Mouse (Mus musculus) ovary, adult 2 months (tissue): Measurements from ENCODE around the gene Ankrd54. TPM values are rescaled to one million over a fixed set of nuclear protein-coding genes. Genes with fewer than 3 reads are reported as not detected.

Source experiments
- polyA plus RNA-seq: library from polyadenylated mRNA; depleted of rRNA; stranded (reverse); fragments of >200 nt; gene quantifications from 2 replicates; pipeline ENCODE4 v1.2.3, GENCODE M21; 2012; rRNA removed

Gene Ankrd54
- polyA plus RNA-seq: 95.6 and 99.9 TPM in 2 replicates

GRCm38 (mm10) chr15:79062376-79063159, at the start of gene Ankrd54:
Gene Ankrd54 (minus strand): TSS chr15:79062893.

GRCm38 (mm10) chr15:79108421-79109320, 46.0 kb upstream of the Ankrd54 start, which contains the start of gene Micall1:
Gene Micall1 (plus strand): TSS chr15:79108898.

GRCm38 (mm10) chr15:79074913-79075532, 12.3 kb upstream of the Ankrd54 start, which contains the start of gene Eif3l:
Gene Eif3l (plus strand): TSS chr15:79075179.

GRCm38 (mm10) chr15:79041585-79041984, 21.1 kb downstream of the Ankrd54 start, which contains the start of gene Galr3:
Gene Galr3 (plus strand): TSS chr15:79041885.

GRCm38 (mm10) chr15:79028237-79028738, 34.4 kb downstream of the Ankrd54 start, which contains the start of gene H1f0:
Gene H1f0 (plus strand): TSS chr15:79028450.

Other genes starting within 250 kb of the Ankrd54 start
- gene Cdc42ep1, start 220.3 kb downstream of the Ankrd54 start, polyA plus RNA-seq: 87.7 and 89.8 TPM in 2 replicates
- 8.4 and 10.5 TPM in 2 replicates for gene Lgals2, start 207.4 kb downstream of the Ankrd54 start, polyA plus RNA-seq
- 103 and 120 TPM in 2 replicates for gene Gga1, start 185.7 kb downstream of the Ankrd54 start, polyA plus RNA-seq
- 0.07 and 0.26 TPM in 2 replicates for gene Gm49510, start 163.2 kb downstream of the Ankrd54 start, polyA plus RNA-seq
- 93.4 and 135 TPM in 2 replicates for gene Sh3bp1, start 163.1 kb downstream of the Ankrd54 start, polyA plus RNA-seq
- 22.4 and 31.3 TPM in 2 replicates for gene Pdxp, start 149.0 kb downstream of the Ankrd54 start, polyA plus RNA-seq
- gene Lgals1, start 136.2 kb downstream of the Ankrd54 start, polyA plus RNA-seq: 549 and 769 TPM in 2 replicates
- gene Nol12, start 128.0 kb downstream of the Ankrd54 start, polyA plus RNA-seq: 27.1 and 31.5 TPM in 2 replicates
- gene Triobp, start 115.2 kb downstream of the Ankrd54 start, polyA plus RNA-seq: 107 and 117 TPM in 2 replicates
- 134 and 223 TPM in 2 replicates for gene H1f0, start 34.4 kb downstream of the Ankrd54 start, polyA plus RNA-seq
- 2.7 and 3.4 TPM in 2 replicates for gene Galr3, start 21.0 kb downstream of the Ankrd54 start, polyA plus RNA-seq
- gene Eif3l, start 12.3 kb upstream of the Ankrd54 start, polyA plus RNA-seq: 207 and 263 TPM in 2 replicates
- gene Micall1, start 46.0 kb upstream of the Ankrd54 start, polyA plus RNA-seq: 46.7 and 50.8 TPM in 2 replicates
- 46.6 and 52.7 TPM in 2 replicates for gene Polr2f, start 78.1 kb upstream of the Ankrd54 start, polyA plus RNA-seq
- gene 1700088E04Rik, start 78.4 kb upstream of the Ankrd54 start, polyA plus RNA-seq: 14.3 and 22.3 TPM in 2 replicates
- 0.70 and 1.3 TPM in 2 replicates for gene Sox10, start 102.3 kb upstream of the Ankrd54 start, polyA plus RNA-seq
- gene Pick1, start 166.3 kb upstream of the Ankrd54 start, polyA plus RNA-seq: 36.5 and 39.2 TPM in 2 replicates
- gene Gm49486, start 166.5 kb upstream of the Ankrd54 start, polyA plus RNA-seq: 0.23 TPM in 1 of 2 replicates, not detected in the other
- gene Slc16a8, start 191.9 kb upstream of the Ankrd54 start, polyA plus RNA-seq: 0.11 and 0.70 TPM in 2 replicates
- 7.3 and 9.0 TPM in 2 replicates for gene Baiap2l2, start 222.6 kb upstream of the Ankrd54 start, polyA plus RNA-seq